Mouse (Mus musculus) layer of hippocampus, adult 11-12 months (tissue): Measurements from ENCODE around the gene Vmn1r93.
"Not testable (repeated sequence)": the region's sequence is repeated elsewhere in the genome, so short reads cannot be mapped to it uniquely, and the experiment has no call there.

Experiments used
- DNase-seq: peaks from one replicate; pipeline ENCODE4 v3.0.0; 2022; ENCODE audit warnings: low spot score

The Vmn1r93 gene

GRCm38 (mm10) chr7:20138988-20139387, at the start of gene Vmn1r93:
TSS of gene Vmn1r93 (minus strand) at chr7:20139088.
- DNase-seq, result not testable (repeated sequence)

DNA sequence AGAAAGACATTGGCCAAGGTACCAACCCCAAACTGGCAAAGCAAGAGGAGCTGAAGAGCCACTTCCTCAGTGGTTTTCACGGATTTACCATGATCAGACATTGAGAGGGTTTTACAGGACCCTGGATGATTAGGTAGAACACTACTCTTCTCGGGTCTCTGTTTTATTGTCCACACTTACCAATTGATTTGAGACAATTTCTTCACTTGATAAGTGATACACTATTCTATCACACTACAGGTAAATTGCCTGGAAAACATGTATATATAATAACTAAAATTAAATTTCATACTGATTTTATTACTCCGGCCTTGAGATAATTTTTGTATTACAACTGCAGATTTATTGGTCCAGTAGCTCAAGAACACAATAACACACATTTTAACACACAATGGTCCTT, 29.4 kb upstream of the Vmn1r93 start, which contains the start of gene Vmn1r94:
Vmn1r94 (minus strand) TSS at position 101 of the 400 bp plus-strand sequence.
- DNase-seq, result not testable (repeated sequence)

- not testable (repeated sequence) for DNase-seq
These were observed 16.4 kb downstream of the Vmn1r93 start, which contains the start of gene Gm16442 for GRCm38 (mm10) chr7:20122479-20122878. TSS of gene Gm16442 (minus strand) at chr7:20122579.

DNA sequence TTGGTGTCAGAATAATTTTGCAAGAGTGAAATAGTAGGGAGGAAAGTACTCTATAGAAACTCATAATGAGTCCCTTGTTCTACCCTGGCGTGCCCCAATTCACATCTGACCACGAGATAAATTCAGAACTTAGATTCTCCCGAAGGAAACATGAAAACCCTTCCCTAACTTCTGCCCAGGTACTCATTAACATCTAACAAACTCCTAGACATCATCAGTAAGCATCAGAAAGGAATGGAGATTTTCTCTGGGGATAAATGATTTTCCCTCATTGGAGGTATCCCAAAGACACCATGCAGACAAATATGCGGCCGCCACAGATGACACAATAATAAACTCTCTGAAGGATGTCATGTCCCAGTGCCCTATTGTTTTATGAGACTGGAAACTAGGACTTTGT, 39.5 kb downstream of the Vmn1r93 start, which contains the start of gene Vmn1r91:
Vmn1r91 (plus strand) TSS at position 301 of the 400 bp plus-strand sequence.
- DNase-seq, result not testable (repeated sequence)
